Mouse (Mus musculus) T-cell, adult 2 months (primary cell): Measurements from ENCODE around the gene Cdc45.

Source experiments
- DNase-seq: peaks from one replicate; pipeline ENCODE4 v3.0.0; 2022; ENCODE audit warnings: low spot score

Cdc45 gene

GRCm38 (mm10) chr16:18730640-18731039 is 81.1 kb downstream of the Cdc45 start:
- no peak for DNase-seq
